Mouse (Mus musculus) CD4-positive, CD25-positive, alpha-beta regulatory T cell, adult 2 months (primary cell): ENCODE measurements around the gene Kbtbd13.

Experiments used
- DNase-seq: peaks from one replicate; pipeline ENCODE4 v3.0.0-alpha.2; 2012; ENCODE audit warnings: low read depth, low spot score

The Kbtbd13 gene

DNA sequence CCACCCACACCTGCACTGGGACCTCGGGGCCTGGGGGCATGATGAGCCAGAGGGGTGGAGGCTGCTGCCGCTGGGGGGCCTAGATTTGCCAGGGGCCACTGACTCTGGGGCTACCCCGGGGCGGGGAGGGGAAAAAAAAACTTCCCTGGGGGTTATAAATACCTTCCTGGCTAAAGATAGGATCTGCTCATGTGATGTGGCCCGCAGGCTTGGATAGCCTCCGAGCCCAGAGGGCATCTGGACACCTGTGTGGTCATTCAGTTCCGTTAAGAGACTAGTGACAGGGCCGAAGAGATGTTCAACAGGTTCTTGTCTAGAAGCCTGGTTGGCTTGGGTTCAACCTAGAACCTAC lies at the start of gene Kbtbd13:
Kbtbd13 (minus strand) TSS at position 40 of the 352 bp plus-strand sequence.
- DNase-seq = no peak

DNA sequence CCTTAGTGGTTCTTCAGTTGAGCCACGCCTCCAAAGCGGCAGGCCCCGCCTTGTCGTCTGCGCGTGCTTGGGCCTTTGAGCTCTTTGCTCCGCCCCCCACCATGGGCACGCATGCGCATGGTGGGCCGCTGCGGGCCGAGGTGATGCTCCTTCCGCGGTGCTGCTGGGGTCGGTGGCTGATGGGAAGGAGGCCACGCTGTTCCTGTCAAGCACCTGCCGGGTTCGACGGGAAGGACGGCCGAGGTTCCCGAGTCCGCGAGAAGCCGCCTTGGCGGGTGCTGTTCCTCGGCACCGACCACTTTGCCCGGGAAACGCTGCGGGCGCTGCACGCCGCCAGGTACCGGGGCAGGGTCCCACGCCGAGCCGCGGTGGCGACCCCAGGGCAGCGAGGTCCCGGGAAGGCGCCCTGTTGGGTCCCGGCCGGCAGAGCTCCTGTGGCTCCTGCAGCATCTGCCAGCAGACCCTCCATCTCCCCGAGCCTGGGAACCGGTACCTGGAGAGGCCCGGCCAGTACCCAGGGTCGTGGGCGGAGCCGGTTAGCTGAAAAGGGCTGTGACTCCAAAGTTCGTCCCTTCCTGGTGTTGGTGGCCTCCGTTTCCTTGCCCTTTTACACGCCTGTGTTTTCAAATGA lies 44.3 kb upstream of the Kbtbd13 start, which contains the start of gene Mtfmt:
Mtfmt (plus strand) TSS at position 112 of the 631 bp plus-strand sequence.
- DNase-seq = peak; percentile 99

DNA sequence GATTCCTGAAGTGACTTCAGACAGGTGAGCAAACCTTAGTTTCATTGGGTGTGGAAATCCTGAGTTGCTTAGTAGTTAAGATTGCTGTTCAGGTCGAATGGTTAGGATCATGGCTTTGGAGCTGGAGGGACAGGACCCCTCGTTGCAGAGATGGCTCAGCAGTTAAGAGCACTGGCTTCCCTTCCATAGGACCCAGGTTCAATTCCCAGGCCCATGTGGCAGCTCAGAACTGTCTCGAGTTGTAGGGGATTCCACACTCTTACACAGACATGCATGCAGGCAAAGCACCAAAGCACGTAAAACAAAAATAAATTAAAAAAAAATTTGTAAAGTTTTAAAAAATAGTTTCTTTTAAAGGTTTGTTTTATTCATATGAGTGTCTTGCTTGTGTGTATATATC lies 43.8 kb upstream of the Kbtbd13 start:
- DNase-seq = no peak

DNA sequence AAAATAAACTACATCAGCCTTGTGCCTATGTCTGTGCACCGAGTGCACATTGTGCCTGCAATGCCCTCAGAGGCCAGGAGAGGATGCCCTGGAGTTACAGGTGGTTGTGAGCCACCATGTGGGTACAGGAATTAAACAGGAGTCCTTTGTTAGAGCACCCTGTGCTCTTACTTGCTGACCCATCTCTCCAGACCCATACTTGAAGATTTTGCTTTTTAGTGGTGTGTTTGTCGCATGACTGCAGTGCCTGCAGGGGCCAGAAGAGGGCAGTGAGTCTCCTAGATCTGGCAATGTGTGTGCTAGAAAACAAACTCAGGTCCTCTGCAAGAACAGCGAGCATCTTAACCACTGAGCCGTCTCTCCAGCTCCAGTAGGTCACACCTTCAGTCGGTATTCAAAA lies 42.7 kb upstream of the Kbtbd13 start:
- peak; percentile 69 for DNase-seq

DNA sequence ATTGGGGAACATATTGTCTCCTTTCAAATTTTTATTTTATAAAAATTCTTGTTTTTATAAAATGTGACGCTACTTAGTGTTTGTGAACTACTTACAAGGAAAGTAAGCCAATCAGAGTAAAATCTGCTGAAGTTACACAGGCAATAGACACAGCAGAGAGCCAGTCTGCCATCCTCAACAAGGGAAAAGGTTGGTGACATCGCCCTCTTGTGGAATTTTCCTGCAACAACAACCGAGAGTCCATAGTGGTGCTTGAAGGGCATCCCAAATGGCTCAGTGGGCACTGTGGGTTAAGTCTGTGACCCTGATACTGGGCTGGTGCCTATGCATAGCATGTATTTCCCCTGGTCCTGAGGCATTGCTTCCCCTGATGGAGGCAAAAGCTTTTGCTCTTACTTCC lies 40.8 kb upstream of the Kbtbd13 start:
- DNase-seq = peak; percentile 84

DNA sequence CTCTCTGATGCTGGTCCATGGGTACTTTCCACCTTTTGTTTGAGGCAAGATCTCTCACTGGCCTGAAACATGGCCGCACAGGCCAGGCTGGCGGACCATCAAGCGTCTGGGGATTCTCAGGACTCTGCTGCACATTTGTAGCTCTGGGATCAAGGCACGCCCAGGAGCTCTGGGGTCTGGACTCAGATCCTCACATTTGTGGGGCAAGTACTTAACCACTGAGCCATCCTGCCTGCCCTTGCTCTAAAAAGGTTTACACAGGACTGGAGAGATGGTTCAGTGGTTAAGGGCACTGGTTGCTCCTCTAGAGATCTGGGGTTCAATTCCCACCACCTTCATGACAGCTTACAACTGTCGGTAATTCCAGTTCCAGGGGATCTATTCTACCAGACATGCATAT lies 39.5 kb upstream of the Kbtbd13 start:
- no peak for DNase-seq

DNA sequence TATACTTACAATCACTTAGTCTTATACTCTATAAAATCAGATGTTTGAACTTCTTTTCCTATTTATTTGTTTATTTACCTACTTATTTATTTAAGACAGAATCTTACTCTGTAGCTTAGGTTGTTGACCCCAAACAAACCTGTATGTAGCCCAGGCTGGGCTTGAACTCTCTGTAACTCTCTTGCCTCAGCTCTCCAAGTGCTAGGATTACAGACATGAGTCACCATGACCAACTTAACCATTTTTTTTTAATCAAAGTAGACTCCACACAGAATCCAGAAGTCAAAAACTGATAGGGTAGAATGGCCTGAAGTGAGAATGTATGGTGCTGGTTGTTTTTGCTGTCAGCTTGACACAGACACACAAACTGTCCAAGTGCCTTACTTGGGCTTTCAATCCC lies 38.9 kb upstream of the Kbtbd13 start:
- DNase-seq = no peak

DNA sequence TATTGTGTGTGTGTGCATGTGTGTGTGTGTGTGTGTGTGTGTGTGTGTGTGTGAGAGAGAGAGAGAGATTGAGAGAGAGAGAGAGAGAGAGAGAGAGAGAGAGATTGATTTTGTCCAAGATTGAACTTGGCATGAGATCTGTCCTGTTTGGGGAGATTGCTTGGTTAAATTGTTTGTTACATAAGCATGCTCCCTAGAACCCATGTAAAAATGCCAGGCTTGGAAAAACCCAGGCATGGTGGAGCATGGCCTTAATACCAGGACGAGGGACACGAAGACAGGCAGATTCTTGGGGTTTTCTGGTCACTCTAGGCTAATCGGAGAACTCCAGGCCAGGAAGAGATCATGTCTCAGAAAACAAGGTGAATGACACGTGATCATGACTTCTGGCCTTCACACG lies 36.6 kb upstream of the Kbtbd13 start:
- DNase-seq = no peak

DNA sequence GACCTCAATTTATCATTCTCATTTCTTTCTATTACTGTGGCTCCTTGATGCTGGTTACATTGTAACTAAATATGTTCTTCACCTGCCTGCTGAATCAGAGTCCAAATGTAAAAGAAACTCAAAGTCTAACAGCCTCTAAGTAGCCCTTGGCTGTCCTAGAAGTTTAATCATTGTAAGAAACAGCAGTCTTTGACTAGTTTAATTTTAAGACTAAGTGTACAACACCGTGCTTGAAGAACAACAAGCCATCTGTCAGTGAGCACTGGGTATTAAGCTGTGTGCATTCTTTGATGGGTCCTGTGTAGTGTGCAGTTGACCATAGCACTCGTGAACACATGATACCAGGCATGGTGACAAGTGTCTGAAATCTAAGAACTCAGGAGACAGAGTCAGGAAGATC lies 36.1 kb upstream of the Kbtbd13 start:
- no peak for DNase-seq

DNA sequence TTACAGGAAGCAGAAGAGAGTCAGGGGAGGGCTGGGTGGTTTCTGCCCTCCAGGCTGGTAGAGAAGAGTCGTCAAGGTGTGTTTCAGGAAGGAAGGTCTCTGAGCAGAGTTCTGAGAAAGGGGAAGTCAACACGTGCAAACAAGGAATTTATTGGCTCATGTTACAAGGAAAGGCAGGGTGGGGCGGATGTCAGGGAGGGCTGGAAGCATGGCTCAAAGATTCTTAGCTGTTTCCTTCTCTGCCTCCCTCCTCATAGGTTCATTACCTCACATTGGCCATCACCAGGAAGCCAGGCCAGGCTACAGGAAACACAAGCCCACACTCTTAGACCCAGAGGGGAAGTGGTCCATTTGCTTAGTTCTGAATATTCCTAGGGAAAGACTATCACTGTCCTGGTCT lies 32.9 kb upstream of the Kbtbd13 start:
- DNase-seq = no peak

DNA sequence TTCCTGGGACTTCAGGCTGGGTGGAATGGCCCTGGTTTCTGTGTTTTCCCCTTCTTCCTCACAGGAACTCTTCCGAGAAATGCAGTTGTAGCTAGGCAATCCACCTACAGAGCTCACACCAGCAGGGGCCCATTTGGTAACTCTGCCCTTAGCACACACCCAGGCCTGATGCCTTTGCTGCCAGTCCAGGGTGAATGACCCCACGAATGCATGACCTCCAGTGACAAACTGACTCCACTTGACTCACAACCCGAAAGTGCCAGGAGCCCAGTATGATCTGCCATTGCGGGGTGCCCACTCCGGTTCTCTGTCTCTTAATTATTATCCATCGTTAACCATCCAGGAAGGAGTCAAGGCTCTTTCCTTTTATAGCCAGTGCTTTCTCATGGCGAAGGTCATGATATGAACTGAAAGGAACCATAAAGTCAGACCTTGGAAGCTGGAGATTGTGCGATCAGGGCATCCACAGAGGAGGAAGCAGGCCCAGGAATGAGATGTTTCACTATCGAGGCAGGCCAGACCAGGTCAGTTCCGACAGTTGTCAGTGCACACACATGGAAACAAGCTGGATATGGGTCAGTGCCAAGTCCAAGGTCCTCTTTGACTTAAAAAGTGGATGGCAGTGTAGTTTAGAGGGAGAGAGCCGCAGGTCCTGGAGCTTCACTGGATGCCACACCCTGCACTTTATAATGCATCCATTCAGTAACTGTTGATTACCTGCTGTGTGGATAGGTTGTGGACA lies 31.5 kb upstream of the Kbtbd13 start, which contains the start of gene Slc51b:
Slc51b (minus strand) TSS at position 196 of the 742 bp plus-strand sequence.
- DNase-seq = no peak

DNA sequence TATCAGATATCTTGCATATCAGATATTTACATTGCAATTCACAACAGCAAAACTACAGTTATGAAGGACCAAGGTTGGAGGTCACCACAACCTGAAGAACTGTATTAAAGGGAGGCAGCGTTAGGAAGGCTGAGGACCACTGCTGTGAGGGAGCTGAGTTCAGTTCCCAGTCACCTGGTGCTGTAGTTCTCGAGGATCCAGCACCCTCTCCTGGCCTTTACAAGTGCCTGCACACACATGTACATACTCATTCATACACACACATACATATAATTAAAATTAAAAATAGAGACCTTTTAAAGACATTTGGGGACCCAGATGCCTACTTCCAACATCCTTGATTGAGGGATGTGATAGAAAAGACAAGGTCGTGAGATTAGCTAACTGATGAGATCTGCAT lies 28.2 kb upstream of the Kbtbd13 start:
- DNase-seq = no peak

DNA sequence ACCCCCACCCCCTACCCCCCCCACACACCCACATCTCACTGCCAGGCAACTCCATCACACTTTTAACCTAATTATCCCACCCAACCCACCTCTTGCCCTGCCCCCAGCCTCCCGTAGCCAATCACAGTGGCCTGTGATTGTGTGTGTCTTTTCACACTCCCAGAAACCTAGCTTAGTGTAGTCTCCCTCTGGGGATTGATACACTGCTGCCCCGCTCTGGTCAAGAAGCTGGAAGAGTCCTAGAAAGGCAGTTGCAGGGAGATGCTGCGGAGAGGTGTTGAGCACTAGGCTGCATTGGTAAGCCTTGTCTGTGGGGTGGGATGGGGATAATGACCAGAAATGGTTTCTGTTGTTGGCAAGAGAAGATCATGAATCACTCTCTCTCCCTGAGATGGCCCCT lies 26.3 kb upstream of the Kbtbd13 start:
- no peak for DNase-seq

DNA sequence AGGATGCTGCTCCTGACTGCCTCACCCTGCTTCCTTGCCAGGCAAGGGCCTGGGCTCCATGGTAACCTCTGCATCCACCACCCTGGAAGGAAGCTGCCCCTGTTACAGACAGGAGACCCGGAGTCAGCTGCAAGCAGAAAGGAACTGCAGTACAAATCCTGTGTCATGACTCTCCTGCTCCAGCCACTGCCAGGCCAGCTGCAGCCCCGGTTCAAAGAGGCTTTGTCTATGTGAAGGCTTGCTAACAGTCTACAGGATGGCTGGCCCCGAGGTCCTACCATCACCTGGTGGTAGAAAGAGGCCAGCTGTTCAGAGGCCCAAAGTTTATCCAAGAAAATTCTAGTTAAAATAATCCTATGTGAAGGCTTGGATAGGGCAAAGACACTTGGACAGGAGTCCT lies 19.9 kb upstream of the Kbtbd13 start:
- no peak for DNase-seq

DNA sequence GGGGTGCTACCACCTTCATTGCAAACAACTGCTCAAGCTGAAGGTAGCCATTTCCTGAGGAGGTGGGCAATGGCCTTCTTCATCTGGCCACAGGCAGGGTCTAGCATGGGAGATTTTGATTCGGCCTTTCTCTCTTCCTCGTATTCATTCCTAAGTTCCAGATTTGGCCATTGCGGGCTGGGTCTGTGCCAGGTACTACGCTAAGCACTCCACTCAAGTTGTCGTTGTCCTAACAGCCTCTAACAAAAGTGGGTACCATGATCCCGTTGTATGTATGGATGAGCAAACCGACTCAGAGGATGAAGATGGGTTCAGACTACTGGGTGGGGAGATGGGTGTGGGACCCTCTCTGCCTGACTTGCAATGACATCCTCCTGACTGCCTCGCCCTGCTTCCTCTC lies 18.9 kb upstream of the Kbtbd13 start:
- no peak for DNase-seq

DNA sequence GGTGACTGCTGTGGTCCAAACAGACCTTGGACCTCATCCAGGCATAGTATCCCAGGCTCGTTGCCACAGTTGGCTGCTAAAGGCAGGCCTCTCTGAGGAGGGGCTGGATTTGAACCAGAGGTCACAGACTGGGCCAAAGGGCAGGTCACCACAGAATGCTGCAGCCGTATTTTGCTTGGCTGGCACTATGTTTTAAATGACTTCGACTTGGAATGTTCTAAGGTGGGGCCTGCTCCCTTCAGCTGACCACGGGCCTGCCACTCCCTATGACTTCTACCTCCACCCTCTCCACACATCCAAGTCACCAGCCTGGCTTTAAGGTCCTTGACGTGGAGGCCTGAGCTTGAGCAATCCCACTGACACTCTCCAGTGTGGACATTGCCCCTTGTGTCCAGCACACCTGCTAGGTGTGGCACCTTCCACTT lies 17.4 kb upstream of the Kbtbd13 start:
- DNase-seq = no peak

DNA sequence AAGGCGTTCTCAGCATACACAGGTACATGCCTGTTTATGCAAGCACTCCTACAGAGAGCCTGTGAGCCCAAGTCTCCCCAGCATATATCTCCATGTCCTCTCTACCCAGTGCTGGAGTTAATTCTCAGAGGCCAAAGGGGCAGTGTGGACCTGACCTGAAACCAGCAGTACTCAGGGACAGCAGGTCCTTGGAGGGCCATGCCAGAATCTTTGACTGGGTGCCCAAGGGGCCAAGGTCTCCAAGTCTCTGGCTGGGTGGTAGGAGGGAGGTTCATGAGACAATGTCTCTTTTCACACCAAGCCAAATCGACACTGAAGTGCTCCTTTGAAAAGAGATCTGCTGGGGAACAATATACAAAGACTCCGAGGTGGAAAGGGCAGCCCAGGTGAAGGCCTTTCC lies 16.4 kb upstream of the Kbtbd13 start:
- DNase-seq = no peak

DNA sequence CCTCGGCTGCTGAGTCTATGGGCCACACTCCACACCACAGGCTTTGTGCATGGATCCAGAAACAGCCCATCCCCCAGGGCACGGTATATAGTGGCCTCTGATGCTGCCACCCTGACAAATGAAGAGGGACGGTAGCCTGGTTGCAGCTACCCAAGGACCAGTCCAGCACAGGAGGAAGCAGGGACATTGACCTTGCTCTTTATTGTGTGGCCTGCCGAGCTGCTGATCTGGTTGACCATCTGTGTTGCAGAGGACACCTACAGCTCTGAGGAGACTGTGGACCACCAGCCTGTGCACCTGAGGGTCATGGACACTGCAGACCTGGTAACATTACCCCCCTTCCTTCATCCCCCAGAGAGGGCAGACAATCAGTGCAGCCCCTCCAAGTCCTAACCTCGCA lies 15.9 kb upstream of the Kbtbd13 start:
- no peak for DNase-seq

DNA sequence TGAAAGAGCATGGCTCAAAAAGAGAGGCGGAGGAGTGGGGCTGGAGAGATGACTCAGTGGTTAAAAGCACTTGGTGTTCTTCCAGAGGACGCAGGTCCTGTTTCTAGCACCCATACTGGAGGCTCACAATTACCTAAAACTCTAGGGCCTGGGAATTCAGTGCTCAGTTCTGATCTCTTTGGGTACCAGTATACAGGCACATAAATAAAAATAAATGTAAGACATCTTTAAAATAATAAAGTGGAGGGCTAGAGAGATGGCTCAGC lies 13.7 kb upstream of the Kbtbd13 start:
- no peak for DNase-seq

DNA sequence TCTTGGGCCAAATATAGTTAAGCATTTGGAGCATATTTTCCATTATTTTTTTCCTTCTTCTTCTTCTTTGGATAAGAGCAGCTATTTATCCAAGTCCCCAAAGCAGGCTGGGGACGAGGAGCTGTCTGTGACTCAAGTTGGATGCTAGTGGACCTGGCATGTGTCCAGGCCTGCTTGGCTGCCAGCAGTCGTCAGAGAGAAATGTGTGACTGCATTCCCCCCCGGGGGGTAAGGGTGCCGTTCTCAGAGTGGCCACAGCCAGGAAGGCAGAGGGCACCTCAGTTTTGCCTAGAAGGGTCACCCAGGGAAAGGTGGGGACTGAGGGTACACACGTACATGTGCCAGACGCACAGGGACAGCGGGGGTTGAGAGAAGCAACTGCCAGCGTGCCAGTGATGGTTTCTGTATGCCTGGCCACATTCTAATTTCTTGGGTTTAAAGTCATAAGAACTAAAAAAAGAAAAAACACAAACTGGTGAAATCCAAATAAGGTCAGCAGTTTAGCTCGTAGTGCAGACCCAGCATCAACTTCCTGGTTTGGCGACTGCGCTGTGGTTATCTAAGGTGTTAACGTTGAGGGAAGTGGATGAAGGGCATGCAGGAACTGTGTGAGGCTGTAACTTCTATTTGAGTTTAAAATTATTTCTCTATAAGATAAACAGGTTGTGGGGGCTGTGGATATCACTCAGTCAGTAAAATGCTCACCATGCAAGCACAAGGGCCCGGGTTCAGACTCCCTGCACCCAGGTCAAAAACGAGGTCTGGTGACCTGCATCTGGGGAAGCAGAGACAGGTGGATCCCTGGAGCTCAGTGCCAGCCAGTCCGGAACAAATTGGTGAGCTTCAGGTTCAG lies 13.1 kb upstream of the Kbtbd13 start:
- no peak for DNase-seq

DNA sequence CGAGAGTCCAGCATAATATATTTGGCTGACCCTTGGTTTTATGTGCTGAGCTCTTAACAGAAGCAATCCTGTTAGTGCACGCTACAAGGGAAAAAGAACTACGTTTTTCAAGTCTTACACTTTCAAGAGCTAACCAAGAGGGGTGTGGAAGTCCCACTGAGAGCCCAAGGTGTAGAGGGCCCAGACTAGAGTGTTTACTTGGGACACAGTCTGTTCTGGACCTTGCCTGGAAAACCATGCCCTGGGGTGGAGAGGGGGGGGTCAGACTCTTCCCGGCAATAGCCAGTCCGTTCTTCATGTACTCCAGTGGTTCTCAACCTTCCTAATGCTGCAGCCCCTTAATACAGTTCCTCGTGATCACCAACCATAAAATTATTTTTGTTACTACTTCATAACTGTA lies 8.5 kb upstream of the Kbtbd13 start:
- no peak for DNase-seq

DNA sequence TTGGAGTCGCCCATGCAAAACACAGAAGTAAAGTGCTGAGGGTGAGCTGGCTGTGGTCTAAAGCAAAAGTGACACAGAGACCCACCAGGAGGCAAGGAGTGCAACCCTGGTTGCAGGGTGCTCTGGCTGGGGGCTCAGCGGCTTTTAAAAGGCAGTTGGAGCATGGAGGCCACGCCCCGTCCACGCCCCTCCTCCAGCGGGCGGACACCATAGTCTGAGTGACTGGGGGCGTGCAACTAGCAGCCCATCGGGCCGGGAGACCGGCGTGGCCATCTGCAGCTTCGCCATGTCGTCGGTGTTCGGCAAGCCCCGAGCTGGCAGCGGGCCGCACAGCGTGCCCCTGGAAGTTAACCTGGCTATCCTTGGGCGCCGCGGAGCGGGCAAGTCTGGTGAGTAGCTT lies 6.8 kb upstream of the Kbtbd13 start, which contains the start of gene Rasl12:
Rasl12 (plus strand) TSS at position 228 of the 400 bp plus-strand sequence.
- DNase-seq = peak; percentile 53

DNA sequence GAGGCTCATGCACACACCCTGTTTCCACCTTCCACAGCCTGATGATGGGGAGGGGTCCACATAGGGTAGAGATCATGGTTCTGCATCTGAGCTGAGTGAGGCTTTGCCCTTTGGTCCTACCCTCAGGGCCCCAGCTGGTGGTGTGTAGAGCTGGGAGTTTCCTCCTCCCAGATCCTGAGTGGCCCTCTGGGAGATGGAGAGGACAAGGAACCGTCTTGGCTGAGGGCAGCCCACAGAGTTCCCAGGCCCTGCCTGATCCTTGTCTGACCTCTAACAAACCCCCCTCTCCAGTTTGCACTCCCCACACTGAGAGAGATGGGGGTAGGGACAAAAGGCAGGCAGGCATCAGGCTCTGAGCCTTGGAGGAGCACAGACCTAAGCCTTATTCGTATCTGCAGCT lies 2.9 kb upstream of the Kbtbd13 start:
- DNase-seq = no peak
